Mouse (Mus musculus): ENCODE measurements at regions not wholly inside any gene's neighbourhood (a gene's known extent, or its start where the extent isn't known, plus 50 kb on each side); places are given as distances from the start of the nearest gene placed in this dataset.
A peak's percentile ranks its signal among the peaks of the same experiment; 100 is the strongest.

GRCm38 (mm10) chr17:51382552-51382951 lies 203.4 kb upstream of the Tbc1d5 start:
- Histone ChIP-seq H3K4me3 (no peak overlapping the region), H3K9ac (replicated peaks) (no peak overlapping the region), H3K27ac (replicated peaks) (no peak overlapping the region), H3K27me3 (no peaks in the 10 kb centered on the region), H3K4me1 (no peaks in the 10 kb centered on the region), H3K9me3 (no peaks in the 10 kb centered on the region), H3K36me3 (no peaks in the 10 kb centered on the region), H3K4me2 (replicated peaks) (no peak overlapping the region)
- no peak for ATAC-seq (ENCODE audit: low FRiP score, low read depth)
- 80% methylated on average over 6 of the region's 6 CpGs for WGBS

GRCm38 (mm10) chr17:51371937-51372479 lies 192.9 kb upstream of the Tbc1d5 start:
- no peaks in the 10 kb centered on the region for H3K36me3 ChIP-seq
- H3K9ac ChIP-seq (replicated peaks), result no peak overlapping the region
- no peak overlapping the region for H3K4me3 ChIP-seq
- H3K4me2 ChIP-seq (replicated peaks), result no peak overlapping the region
- WGBS, result 44% methylated on average over 7 of the region's 7 CpGs
- H3K9me3 ChIP-seq, result no peaks in the 10 kb centered on the region
- peak; percentile 77 for ATAC-seq (ENCODE audit: low FRiP score, low read depth)
- peaks cover 10% of the 10 kb centered on the region for H3K4me1 ChIP-seq
- H3K27me3 ChIP-seq, result no peaks in the 10 kb centered on the region
- H3K27ac ChIP-seq (replicated peaks), result no peak overlapping the region

GRCm38 (mm10) chr17:51370990-51371389 lies 191.8 kb upstream of the Tbc1d5 start:
- H3K9me3 ChIP-seq, result no peaks in the 10 kb centered on the region
- no peaks in the 10 kb centered on the region for H3K27me3 ChIP-seq
- peaks cover 10% of the 10 kb centered on the region for H3K4me1 ChIP-seq
- H3K4me3 ChIP-seq, result no peak overlapping the region
- no peaks in the 10 kb centered on the region for H3K36me3 ChIP-seq
- ATAC-seq (ENCODE audit: low FRiP score, low read depth), result no peak
- H3K4me2 ChIP-seq (replicated peaks), result no peak overlapping the region
- no peak overlapping the region for H3K9ac ChIP-seq (replicated peaks)
- no peak overlapping the region for H3K27ac ChIP-seq (replicated peaks)
- 68% methylated on average over 7 of the region's 7 CpGs for WGBS

- 54% methylated on average over 9 of the region's 9 CpGs for WGBS
- Histone ChIP-seq H3K9me3 (no peaks in the 10 kb centered on the region), H3K9ac (replicated peaks) (no peak overlapping the region), H3K4me3 (no peak overlapping the region), H3K27ac (replicated peaks) (no peak overlapping the region), H3K27me3 (no peaks in the 10 kb centered on the region), H3K4me1 (peaks cover 10% of the 10 kb centered on the region), H3K36me3 (no peaks in the 10 kb centered on the region), H3K4me2 (replicated peaks) (no peak overlapping the region)
- ATAC-seq (ENCODE audit: low FRiP score, low read depth), result no peak
Observed at GRCm38 (mm10) chr17:51370085-51370484, 190.9 kb upstream of the Tbc1d5 start.

GRCm38 (mm10) chr17:51362801-51363200 lies 183.6 kb upstream of the Tbc1d5 start:
- Histone ChIP-seq H3K27me3 (no peaks in the 10 kb centered on the region), H3K4me1 (peaks cover 7% of the 10 kb centered on the region; the same call in 1 of the 2 replicates), H3K4me2 (replicated peaks) (no peak overlapping the region), H3K27ac (replicated peaks) (no peak overlapping the region), H3K4me3 (no peak overlapping the region), H3K36me3 (no peaks in the 10 kb centered on the region), H3K9me3 (no peaks in the 10 kb centered on the region), H3K9ac (replicated peaks) (no peak overlapping the region)
- ATAC-seq (ENCODE audit: low FRiP score, low read depth), result no peak
- whole genome bisulfite sequencing, result 90% methylated on average over 7 of the region's 7 CpGs

- no peaks in the 10 kb centered on the region for H3K36me3 ChIP-seq
- no peak overlapping the region for H3K27ac ChIP-seq (replicated peaks)
- no peak overlapping the region for H3K4me3 ChIP-seq
- H3K4me2 ChIP-seq (replicated peaks), result no peak overlapping the region
- no peak for ATAC-seq (ENCODE audit: low FRiP score, low read depth)
- 96% methylated on average over 12 of the region's 12 CpGs for WGBS
- H3K9ac ChIP-seq (replicated peaks), result no peak overlapping the region
- no peaks in the 10 kb centered on the region for H3K9me3 ChIP-seq
- H3K4me1 ChIP-seq, result peaks cover 7% of the 10 kb centered on the region; the same call in 1 of the 2 replicates
- H3K27me3 ChIP-seq, result no peaks in the 10 kb centered on the region
Observed at GRCm38 (mm10) chr17:51362271-51362670, 183.1 kb upstream of the Tbc1d5 start.

- WGBS, result 40% methylated on average over 4 of the region's 4 CpGs
- H3K9ac ChIP-seq (replicated peaks), result no peak overlapping the region
- no peaks in the 10 kb centered on the region for H3K36me3 ChIP-seq
- peak; percentile 71 for ATAC-seq (ENCODE audit: low FRiP score, low read depth)
- H3K4me1 ChIP-seq, result peaks cover 7% of the 10 kb centered on the region; the same call in 1 of the 2 replicates
- H3K4me2 ChIP-seq (replicated peaks), result no peak overlapping the region
- H3K4me3 ChIP-seq, result no peak overlapping the region
- no peak overlapping the region for H3K27ac ChIP-seq (replicated peaks)
- no peaks in the 10 kb centered on the region for H3K27me3 ChIP-seq
- H3K9me3 ChIP-seq, result no peaks in the 10 kb centered on the region
Observed at GRCm38 (mm10) chr17:51358362-51358739, 179.2 kb upstream of the Tbc1d5 start.

GRCm38 (mm10) chr17:51357690-51358361 lies 178.7 kb upstream of the Tbc1d5 start:
- peaks cover 7% of the 10 kb centered on the region; the same call in 1 of the 2 replicates for H3K4me1 ChIP-seq
- H3K27me3 ChIP-seq, result no peaks in the 10 kb centered on the region
- no peak overlapping the region for H3K9ac ChIP-seq (replicated peaks)
- H3K4me2 ChIP-seq (replicated peaks), result no peak overlapping the region
- WGBS, result 63% methylated on average over 5 of the region's 5 CpGs
- no peak overlapping the region for H3K4me3 ChIP-seq
- no peak overlapping the region for H3K27ac ChIP-seq (replicated peaks)
- H3K9me3 ChIP-seq, result no peaks in the 10 kb centered on the region
- ATAC-seq (ENCODE audit: low FRiP score, low read depth), result no peak
- no peaks in the 10 kb centered on the region for H3K36me3 ChIP-seq

GRCm38 (mm10) chr17:51356447-51356846 lies 177.3 kb upstream of the Tbc1d5 start:
- ATAC-seq (ENCODE audit: low FRiP score, low read depth), result no peak
- Histone ChIP-seq H3K4me2 (replicated peaks) (no peak overlapping the region), H3K4me1 (peaks cover 7% of the 10 kb centered on the region; the same call in 1 of the 2 replicates), H3K9me3 (no peaks in the 10 kb centered on the region), H3K4me3 (no peak overlapping the region), H3K36me3 (no peaks in the 10 kb centered on the region), H3K27ac (replicated peaks) (no peak overlapping the region), H3K27me3 (no peaks in the 10 kb centered on the region), H3K9ac (replicated peaks) (no peak overlapping the region)
- 88% methylated on average over 8 of the region's 8 CpGs for WGBS

- Histone ChIP-seq H3K27ac (replicated peaks) (no peak overlapping the region), H3K9me3 (no peaks in the 10 kb centered on the region), H3K4me1 (0 out of 2 replicates have a peak, but pooled peaks cover 2% of the 10 kb centered on the region), H3K9ac (replicated peaks) (no peak overlapping the region), H3K4me2 (replicated peaks) (no peak overlapping the region), H3K4me3 (no peak overlapping the region), H3K27me3 (no peaks in the 10 kb centered on the region), H3K36me3 (no peaks in the 10 kb centered on the region)
- ATAC-seq (ENCODE audit: low FRiP score, low read depth), result no peak
- 85% methylated on average over 7 of the region's 7 CpGs for WGBS
Observed at GRCm38 (mm10) chr17:51321868-51322267, 142.7 kb upstream of the Tbc1d5 start.

GRCm38 (mm10) chr17:51321025-51321424 lies 141.9 kb upstream of the Tbc1d5 start:
- H3K36me3 ChIP-seq, result no peaks in the 10 kb centered on the region
- peak; percentile 51; the same call in 1 of the 2 replicates for ATAC-seq (ENCODE audit: low FRiP score, low read depth)
- H3K4me1 ChIP-seq, result 0 out of 2 replicates have a peak, but pooled peaks cover 2% of the 10 kb centered on the region
- no peaks in the 10 kb centered on the region for H3K27me3 ChIP-seq
- no peak overlapping the region for H3K4me3 ChIP-seq
- no peak overlapping the region for H3K9ac ChIP-seq (replicated peaks)
- H3K9me3 ChIP-seq, result no peaks in the 10 kb centered on the region
- 73% methylated on average over 5 of the region's 5 CpGs for WGBS
- H3K27ac ChIP-seq (replicated peaks), result no peak overlapping the region
- no peak overlapping the region for H3K4me2 ChIP-seq (replicated peaks)

- no peaks in the 10 kb centered on the region for H3K36me3 ChIP-seq
- 56% methylated on average over 14 of the region's 14 CpGs for WGBS
- no peak overlapping the region for H3K27ac ChIP-seq (replicated peaks)
- no peaks in the 10 kb centered on the region for H3K9me3 ChIP-seq
- no peaks in the 10 kb centered on the region for H3K4me1 ChIP-seq
- H3K27me3 ChIP-seq, result no peaks in the 10 kb centered on the region
- no peak overlapping the region for H3K4me3 ChIP-seq
- ATAC-seq (ENCODE audit: low FRiP score, low read depth), result 0 out of 2 replicates have a peak, but pooled peaks have one; percentile 47
- H3K9ac ChIP-seq (replicated peaks), result no peak overlapping the region
- H3K4me2 ChIP-seq (replicated peaks), result no peak overlapping the region
Observed at GRCm38 (mm10) chr17:51304964-51305363, 125.8 kb upstream of the Tbc1d5 start.
